Mouse (Mus musculus) c-Kit-positive CD71-negative TER-119-negative erythroid progenitor cells, embryonic 14.5 days (primary cell): ENCODE results near the gene Klhdc4.

Experiments
- DNase-seq: peaks from one replicate; pipeline ENCODE4 v3.0.0-alpha.2; 2013; ENCODE audit warnings: low read depth

The Klhdc4 gene

DNA sequence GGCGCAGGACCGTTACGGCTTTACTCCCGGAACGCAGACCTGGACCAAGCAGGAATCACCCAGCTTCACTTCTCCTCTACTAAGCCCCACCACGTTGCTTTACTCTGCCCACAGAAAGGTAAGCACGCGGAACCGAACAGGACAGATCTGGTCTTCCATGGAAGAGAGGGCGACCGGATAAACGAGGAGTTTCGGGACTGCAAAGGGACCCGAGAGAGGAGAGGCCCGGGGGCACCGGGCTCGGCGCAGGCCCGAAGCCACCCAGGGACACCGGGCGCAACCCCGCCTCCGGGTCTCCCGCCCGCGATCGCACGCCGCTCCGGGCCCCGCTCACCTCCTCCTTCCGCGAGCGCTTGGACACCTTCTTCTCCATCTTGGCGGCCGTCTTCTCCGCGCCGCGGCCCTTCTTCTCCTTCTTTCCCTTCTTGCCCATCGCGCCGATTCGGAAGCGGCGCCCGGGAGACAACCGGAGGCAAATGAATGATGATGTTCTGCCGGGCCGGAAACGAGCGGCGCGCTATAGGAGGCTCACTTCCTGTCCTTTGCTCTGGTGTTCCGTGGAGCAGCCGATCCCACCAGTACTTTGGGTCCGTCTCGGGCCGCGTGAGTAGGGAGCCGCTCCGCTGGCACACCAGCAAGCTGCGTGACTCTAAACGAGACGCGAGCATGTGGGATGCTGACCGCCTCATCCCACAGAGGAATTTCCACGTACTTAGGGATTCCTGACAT lies at the start of gene Klhdc4:
Gene Klhdc4 (minus strand): TSS at position 522 of the 729 bp plus-strand sequence.
- peak; percentile 90 for DNase-seq

DNA sequence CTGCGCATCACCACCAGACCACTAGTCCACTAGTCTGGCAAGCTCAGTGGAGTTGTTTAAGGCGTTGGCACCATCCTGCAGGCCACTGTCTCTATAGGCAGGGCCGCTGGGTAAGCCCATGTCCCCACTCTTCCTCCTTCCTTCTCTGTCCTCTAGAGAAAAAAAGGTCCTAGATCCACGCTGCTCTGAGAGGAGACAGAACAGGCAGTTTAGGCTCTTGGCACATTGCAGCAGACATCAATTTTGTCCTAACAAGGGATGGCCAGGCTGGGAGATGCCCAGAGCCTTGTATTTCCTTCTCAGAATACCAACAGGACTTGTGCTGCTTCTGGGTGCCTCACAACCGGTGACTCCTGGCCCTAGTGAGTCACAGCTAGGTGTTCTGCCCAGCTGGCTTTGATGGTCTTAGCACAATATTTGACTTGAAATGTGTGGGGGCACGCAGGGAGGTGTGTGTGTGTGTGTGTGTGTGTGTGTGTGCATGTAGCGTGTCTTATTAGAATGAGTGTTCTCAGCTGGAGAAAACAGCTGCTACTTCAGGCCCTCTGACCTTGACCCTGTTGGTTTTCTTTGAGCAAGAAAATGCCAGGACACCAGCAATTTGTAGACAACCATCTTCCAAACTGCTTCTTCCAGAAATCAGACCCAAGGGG lies 48.6 kb upstream of the Klhdc4 start:
- DNase-seq: no peak

DNA sequence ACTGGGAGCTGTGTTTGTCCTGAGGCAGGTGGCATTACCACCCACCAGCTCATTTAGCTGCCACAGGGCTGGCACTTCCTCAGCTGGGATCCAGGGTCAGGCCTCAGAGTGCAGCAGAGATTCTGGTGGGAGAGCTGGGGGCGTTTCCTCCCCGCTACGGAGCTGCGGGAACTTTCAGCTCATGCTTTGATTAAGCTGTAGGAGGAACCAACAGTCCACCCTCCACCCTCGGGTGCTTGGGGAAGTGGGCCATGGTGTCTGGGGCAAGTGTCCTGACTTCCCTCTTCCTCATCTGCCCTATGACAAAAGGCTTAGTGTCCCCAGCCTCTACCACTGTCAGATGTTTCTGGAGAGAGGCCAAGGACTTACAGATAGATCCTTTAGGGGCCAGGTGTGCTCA lies 47.8 kb upstream of the Klhdc4 start:
- no peak for DNase-seq

DNA sequence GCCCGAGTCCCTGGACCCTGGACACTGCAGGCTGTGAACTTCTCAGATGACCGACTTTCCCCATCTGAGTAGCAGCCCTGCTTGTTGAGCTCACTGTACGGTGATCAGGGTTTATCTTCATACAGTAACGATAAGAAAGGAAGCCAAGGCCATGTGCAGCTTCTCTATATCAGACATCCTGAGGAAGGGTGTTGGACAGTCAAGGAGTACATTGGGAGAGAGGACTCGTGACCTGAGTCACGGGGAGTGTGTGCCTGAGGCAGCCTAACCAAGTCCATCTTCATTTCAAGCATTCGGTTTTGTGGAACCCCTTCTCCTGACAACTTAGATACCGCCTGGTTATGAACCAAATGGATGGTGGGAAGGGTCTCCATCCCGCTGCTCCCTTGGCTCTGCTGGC lies 46.1 kb upstream of the Klhdc4 start:
- no peak for DNase-seq

DNA sequence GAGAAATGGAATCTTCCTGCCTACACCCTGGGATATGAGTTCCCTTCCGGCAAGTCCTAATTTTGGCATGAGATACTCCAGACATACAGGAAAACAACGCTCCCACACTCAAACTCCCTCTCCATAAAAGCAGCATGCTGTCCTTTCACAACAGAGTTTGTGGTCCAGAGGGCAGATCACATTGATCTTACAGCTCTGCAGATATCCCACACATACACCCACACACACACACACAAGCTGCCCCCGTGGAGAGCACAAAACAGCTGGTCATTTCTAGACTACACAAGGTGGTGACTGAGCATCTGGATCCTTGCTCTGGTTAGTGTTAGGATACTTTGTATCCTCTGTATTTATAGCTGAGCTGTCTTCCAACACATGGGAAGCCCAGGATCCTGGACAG lies 45.7 kb upstream of the Klhdc4 start:
- DNase-seq: no peak

DNA sequence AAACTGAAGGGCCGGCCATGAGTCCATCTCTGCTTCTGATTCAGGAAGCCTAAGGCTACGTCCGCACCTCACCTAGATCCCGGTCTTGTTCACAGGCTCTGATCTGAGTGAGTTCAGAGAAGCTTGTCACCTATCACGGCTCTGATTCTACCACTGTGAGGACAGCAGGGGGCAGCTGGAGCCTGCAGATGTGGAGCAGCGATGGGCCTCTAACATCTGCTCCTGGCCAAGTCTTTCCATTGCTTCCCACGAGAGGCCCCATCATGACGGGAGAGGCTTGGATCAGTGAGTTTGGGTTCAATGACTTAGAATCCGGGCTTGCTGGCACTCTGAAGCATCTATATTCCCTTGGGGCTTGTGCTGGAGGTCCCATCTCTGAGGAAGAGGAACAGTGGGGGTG lies 44.7 kb upstream of the Klhdc4 start:
- DNase-seq: no peak

DNA sequence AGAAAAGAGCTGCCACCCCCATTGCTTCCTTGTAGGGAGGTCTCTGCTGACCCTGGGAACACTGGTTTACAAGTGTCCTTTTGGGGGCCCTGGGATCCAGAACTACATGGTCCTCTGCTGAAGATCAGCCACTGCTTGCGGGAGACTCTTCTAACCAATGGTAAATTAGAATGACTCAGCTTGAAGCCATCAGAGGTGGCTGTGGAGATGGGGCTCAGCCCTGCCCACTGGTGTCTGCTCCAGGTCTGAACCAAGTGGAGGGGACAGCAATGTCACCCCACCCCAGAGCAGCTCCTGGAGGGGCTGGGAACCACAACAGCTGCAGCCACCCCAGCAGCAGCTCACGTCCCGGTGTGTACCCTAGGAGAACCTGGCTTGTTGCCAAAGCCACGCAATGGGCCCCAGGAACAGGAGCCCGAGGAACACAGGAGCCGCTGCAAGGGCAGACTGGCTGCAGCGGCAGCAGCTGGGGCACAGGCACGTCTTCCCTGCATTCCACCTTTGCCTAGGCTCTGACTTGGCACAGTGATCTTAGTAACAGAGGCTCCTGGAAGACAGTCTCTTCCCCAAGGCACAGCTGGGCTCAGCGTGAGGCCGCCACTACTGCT lies 42.6 kb upstream of the Klhdc4 start:
- no peak for DNase-seq

DNA sequence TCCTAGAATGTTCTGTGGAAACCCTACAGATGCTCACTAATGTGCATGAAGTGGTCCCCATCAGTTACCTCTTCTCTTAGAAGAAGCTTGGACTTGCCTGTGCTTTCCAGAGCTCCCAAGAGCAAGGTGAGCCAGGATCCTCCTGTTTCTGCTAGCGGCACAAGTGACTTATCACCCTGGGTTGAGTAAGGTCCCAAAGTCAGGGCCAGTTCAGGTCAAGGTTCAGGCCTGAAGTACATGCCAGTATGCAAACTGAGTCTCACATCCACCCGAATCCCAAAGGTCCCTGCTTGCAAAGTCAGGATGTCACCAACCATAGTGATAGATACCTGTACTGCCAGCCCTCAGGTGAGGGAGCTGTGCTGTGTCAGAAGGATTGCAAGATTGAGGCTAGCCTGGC lies 40.8 kb upstream of the Klhdc4 start:
- no peak for DNase-seq

DNA sequence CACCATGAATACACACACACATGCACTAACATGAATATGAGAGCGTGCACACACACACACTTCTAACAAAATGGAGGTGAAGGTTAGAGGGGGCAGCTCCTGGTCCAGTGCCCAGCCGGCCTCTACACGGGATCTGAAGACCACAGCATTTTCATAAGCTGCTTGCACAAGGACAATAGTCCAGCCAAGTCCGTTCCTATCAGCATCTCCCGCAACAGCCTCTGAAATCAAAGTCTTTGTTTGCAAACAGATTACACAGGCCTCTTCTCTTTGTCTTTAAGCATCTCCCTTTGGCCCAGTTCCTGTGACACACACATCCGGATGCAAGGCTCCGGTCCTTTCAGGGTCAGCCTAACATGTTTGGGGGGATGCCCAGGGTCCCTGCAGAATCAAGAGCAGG lies 39.5 kb upstream of the Klhdc4 start:
- no peak for DNase-seq

DNA sequence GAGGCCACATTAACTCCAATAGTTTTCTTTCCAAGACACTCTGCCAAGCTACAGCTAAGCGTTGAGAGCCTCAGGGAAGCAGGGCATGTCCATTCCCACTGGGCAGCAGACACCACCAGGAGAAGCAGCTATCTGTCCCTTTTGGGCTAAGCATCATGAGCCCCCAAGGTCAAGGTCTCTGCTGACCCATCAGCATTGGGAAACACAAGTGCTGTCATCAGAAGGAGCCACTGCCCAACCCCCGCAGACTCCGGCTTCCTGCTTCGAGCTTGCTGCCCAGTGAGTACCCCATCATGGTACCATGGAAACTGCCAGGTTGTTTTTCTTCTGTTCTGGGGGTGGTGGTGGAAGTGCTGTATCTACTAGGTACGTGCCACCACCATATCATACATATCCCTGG lies 38.8 kb upstream of the Klhdc4 start:
- no peak for DNase-seq

DNA sequence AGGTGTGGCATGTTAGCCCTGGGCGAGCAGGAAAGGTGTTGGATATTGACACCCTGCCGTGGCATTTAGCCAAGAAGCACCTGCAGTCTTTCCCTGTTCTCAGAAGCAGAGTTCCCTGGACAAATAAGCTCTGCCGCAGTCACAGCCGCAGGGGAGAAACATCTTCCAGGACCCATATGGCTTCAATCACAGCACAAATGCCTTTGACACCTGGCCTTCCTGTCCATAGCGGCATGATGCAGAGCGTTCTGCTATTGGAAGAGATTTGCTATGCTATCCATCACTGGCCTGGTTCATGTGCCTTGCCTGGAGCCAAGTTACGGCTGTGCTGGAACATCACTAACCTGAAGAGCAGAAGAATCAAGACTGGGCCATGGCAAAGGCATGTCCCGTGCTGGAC lies 36.0 kb upstream of the Klhdc4 start:
- no peak for DNase-seq

DNA sequence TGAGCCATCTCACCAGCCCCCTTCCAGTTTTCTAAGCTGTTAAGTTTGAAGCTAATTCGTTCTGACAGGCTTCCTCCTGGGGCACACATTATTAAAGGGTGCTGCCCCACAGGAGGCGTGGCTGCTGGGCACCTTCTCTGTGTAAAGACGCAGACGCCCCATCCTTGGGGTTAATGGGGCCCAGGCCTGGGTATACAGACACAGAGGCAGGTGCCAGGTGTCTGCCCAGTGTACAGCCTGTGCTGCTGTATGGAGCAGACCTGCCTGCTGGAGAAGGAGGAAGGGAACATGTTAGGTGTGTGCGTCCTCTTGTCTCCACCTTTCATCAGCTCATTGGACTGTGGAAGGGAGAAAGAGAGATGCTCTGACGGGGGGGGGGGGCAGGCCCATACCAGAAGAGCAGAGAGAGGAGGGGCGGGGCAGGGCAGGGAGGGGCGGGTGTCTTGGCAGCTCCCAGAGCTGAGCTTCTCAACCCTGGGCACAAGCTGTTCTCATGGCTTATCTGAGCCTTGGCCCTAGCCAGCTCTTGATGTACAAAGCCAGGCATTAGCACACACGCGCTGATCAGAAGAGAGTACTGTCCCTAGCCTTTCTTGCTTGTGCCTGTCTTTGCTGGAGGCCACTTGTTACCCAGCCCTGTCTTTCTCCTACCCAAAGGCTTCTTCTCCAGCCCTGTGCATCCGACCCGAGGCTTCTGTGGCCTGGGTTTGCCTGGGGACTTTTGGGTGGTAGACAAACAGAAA lies 32.6 kb upstream of the Klhdc4 start:
- DNase-seq: no peak

DNA sequence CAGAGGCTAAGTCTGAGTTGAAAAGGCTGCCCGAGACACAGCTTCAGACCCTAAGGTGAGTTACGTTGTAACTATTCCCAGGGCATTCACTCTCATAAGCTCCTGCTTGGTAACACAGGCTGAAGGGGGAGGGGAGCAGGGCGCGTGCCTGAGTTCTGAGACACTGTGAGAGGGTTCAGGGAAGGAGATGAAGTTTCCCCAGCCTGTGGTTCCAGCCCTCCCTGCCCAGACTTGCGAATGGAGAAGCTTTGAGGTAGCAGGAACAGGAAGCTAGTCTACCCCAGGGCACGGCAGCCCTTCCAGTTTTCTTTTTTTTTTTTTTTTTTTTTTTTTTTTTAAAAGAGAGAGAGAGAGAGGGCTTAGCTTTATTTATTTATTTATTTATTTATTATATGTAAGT lies 31.9 kb upstream of the Klhdc4 start:
- DNase-seq: no peak

DNA sequence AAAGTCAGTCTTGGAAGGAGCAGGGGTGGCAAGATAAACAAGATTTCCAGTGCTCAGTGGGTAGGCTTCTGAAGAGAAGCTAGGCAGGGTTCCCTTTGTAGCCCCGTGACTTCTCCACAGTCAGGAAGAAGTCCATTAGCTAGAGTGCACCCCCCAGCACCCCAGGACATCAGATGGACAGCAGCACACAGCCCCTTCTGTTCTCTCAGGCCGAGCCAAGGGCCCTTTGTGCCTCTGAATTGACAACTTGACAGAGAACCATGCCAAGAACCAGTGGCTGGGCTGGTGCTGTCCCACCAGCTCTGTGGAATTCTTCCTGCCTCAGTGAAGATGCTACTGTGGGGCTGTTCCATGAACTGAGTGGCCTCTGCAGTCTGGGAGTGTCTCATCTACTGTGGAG lies 28.4 kb upstream of the Klhdc4 start:
- no peak for DNase-seq

DNA sequence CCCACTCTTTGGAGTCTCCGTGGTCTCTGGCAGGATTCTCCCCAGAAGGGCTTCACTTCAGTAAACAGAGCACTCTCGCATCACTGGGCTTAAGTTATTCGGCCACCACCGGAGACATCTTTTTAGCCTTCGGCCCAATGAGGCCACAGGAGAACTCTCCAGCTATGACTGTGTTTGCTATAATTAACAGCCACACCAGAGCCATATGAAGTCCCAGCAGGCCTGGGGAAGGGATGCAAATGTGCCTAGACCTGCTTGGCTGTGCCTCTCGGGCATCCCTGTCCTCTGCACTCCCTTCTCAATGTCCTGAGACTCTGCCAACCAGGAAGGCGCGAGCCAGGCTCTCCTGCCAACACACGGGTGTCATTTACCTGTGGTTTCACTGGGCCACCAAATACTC lies 28.0 kb upstream of the Klhdc4 start:
- DNase-seq: no peak

DNA sequence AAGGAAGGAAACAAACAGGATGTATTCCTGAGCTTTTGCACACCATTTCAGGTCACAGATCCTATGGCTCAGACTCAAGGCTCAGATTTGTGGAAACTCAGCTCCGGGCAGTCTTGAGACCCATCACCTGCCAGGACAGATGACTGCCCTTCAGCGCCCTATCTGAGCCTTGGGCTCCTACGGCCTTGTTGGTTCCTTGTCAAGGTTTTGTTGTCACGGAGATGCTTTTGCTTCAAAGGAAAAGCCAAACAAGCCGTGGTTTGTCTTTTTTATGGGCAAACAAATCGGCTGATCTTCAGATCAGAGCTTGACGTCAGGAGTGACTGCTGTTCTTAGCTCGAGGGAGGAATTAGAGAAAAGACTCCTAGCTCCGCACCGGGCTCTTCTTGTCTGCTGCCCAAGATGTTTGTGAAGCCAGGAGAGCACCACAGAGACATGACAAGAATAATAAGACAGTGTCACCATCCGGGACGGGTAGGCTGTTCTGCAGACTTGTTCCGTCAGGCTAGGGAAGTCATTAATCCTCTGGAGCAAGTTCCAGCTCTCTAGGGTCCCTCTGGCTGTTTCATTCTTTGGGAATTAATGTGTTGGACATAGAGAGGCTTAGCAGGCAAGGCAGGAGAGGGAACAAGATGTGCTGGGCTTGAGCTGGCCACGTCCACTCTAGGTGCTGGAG lies 26.8 kb upstream of the Klhdc4 start:
- no peak for DNase-seq

DNA sequence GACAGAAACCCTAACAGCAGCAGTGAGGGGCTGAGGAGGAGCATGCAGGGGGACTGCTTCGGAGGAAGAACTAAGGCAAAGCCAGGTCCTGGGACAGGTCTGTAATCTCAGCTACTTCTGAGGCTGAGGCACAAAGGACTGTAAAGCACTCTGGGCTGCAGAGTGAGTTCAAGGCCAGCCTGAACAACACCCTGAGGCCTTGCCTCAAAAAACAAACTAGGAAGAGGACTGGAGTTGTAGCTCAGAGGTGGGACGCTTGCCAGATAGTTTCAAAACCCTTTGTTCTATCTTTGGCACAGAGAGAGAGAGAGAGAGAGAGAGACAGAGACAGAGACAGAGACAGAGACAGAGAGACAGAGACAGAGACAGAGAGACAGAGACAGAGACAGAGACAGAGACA lies 24.2 kb upstream of the Klhdc4 start:
- DNase-seq: no peak

DNA sequence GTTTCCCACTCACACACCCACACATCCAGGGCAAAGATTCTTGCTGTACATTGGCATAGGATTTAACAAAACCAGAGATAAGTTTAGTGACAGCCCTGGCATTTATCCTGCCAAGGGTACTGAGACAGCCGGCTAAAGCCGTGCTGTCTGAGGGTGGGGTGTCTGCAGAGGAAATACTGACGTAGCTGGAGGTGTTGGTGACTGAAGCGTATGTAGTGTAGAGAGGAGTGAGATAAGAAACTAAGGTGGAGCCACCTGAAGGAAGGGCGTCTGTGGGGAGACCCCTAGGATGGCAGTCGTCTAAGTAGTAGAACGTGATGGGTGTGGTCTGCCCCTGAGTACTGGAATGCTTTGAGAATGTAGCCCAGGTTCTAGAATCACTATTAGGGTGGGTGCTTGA lies 23.1 kb upstream of the Klhdc4 start:
- DNase-seq: no peak

DNA sequence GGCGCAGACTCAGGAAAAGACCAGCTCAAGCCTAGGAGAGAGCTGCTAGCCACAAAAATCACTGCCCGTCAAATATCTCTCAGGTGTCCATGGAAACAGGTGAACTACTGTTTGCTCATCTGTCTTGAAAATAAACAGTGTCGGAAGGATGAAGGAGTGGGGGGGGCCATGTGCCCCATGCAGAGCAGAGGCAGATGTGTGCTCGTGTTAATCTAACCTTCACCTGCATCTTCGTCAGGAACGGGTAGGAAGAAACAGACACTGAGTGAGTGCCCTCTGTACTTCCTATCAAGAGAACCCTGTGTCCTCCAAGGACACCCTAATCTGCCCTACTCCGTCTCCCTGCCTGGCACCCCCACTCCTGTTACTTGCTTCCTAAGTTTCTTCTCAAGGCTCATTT lies 22.3 kb upstream of the Klhdc4 start:
- DNase-seq: no peak

DNA sequence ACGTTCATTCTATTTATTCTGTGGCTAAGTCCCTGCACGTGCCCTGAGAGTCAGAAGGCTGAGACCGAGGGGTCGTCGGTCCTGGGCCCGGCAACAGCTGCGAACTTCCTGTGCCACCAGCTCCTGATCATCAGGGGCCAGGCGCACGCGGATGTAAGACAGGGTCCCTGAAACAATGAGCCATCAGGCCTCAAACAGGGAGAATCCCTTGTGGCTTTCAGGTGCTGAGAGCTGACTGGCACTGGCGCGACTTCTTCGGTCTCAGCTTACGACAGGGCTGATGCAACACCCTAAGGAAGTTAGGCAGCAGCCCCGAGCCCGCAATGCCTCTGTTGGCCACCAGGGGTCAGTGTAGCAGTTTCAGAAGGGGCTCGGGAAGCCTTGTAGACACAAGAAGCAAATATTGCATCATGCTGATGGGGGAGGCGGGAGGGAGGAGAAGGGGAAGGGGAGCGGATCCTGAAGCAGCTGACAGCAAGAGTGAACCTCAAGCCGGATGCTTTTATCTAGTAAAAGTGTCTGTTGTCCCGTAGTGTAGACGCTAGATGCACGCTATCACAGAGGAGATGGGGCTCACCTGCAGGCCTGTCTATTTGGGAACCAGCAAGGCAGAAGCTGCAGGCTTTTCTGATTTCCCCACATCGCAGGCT lies 21.6 kb upstream of the Klhdc4 start:
- peak; percentile 99 for DNase-seq

DNA sequence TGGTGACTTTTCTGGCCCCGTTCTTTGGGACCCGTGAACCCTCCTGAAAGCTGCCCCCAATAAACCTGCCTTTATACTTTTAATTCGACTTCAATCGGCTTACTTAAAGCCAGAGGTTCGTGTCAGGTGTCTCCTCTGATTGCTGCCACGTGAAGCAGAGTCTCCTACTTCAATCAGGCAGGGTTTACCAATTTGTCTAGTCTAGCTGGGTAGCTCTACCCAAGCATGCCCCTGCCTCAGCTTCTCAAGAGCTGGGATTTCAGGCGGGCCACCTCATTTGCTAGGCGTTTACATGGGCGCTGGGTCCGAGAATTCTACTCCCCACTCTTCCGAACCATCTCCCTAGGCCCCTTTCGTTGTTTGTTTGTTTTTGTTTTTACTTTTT lies 21.1 kb upstream of the Klhdc4 start:
- no peak for DNase-seq

DNA sequence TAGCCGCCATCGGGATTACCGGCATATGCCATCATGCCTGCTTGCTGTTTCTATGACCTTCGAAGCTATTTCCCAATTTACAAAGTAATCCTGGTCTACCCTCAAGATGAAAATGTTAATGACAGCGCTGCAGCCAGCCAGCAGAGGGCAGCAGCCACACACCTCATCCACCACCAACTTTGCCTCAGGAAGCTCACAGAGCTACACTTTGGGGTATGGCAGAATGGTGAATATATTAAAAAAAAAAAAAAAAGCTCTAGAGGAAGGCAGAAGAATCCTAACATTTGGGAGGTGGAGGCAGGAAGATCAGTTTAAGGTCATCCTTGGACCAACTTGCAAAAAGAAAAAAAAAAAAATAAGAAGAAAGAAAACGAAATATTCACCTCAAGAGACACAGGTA lies 20.6 kb upstream of the Klhdc4 start:
- DNase-seq: peak; percentile 81
